Mouse (Mus musculus) left cerebral cortex, adult 8-10 months (tissue): ENCODE measurements around the gene Thbs4. TPM values are rescaled to one million over a fixed set of nuclear protein-coding genes. Genes with fewer than 3 reads are reported as not detected.
A peak's percentile ranks its signal among the peaks of the same experiment; 100 is the strongest.

ENCODE experiments used
- DNase-seq, 2 experiments: peaks; one replicate each; pipeline ENCODE4 v3.0.0; 2022; ENCODE audit warnings: low spot score in 2 of 2
- total RNA-seq, 4 experiments: library from RNA; stranded (reverse); gene quantifications; 2 replicates each; pipeline ENCODE4 v1.2.4; 2022

The Thbs4 gene
- total RNA-seq, 4 experiments from 2014 or later: 11.1 to 16.7 (median 13.9) TPM

DNA sequence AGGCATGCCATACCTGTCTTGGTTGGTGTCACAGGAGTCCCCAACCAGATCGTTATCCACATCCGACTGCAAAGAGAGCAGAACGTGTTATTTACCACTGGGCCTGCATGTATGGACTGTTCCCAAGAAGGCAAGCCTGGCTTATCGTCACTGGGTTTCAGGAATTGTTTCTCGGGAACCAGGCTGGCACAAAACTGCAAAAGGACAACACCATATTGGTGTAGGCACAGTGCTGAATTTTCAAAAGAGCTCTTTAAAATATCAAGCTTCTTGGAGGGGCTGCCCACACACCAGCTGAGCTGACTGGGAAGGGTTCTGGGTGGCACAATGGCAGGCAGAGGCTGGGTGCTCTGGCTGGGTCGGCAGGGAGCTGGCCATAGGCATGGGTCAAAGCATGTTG, 34.1 kb downstream of the Thbs4 start:
- DNase-seq: peak in 1 of 2 experiments; percentile 70

DNA sequence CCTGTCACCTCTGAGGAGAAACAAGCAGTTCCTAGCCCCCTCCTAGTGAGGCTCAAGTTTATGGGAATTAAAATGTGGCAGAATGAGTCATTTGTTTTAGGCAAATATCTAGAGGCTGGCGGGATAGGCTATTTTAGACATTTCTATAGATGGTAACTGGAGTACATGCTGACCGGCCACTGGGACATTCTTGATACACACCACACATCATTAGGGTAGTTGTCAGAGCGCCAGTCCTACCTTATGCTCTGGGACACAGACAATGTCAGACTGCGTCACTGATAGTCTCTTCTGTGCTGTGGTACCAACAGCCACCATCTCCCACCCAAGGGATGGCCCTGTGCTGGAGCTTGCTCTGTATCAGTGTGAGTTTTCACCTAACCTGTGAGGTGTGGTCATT, 35.5 kb downstream of the Thbs4 start:
- no peak for DNase-seq

DNA sequence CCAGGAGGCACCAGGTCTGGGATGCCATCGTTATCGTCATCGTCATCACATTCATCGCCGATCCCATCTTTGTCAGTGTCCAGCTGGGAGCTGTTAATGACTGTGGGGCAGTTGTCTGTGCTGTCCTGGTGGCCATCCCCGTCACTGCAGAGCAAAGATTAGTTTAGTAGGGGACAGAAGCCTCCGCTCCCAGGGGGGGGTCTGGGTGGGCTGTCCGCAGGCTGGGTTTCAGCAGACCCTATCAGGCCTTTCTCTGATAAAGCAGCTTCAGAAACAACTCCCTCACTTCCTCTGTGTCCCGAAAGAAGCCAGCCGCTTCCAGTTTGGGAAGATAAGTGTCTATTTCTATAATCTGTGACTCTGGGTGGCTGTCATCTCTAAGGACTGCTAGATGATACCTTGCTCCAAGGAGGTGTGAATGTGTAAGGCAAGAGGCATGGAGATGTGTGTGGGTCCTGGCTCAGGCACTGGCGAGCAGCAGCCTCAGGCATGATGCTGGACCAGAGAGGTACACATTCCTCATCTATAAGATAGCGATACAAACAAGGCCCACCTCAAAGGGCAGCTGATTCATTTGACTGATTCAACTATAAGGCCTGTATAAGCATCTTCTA, 36.5 kb downstream of the Thbs4 start:
- no peak for DNase-seq

DNA sequence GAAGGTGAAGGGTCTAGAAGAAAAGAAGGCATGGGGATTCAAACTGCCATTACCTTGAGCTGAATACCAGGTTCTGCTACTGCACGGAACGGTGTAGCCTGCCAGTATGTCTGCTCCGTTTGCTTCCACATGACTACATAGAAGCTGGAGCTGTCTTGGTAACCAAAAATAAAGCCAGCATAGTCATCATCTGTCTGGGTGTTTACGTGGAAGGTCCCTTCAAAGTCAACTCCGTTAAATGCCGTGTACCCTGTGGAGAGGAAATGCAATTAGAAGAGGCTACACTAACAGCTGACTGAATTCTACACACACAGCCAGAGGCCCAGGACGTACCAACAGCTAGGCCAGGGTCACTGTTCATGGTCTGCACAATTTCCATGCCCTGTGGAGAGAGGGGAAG, 39.6 kb downstream of the Thbs4 start:
- DNase-seq: no peak

DNA sequence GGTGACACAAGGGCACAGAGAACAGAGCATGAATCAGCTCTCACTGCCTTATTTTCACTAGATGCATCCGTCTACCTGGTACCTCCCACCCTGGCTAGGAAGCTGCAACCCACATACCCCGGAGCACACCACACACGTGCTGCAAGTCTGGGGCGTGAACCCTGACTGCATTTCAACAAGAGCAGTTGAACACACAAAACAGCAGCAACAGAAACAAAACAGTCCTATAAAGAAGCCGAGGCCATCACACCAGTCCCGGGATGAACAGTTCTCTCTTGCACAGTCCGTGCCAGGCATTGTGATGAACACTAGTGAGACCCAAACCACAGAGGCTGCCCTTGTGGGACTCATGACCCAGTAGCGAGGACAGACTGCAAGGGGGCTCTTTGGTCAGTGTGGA, 40.9 kb downstream of the Thbs4 start:
- no peak for DNase-seq

DNA sequence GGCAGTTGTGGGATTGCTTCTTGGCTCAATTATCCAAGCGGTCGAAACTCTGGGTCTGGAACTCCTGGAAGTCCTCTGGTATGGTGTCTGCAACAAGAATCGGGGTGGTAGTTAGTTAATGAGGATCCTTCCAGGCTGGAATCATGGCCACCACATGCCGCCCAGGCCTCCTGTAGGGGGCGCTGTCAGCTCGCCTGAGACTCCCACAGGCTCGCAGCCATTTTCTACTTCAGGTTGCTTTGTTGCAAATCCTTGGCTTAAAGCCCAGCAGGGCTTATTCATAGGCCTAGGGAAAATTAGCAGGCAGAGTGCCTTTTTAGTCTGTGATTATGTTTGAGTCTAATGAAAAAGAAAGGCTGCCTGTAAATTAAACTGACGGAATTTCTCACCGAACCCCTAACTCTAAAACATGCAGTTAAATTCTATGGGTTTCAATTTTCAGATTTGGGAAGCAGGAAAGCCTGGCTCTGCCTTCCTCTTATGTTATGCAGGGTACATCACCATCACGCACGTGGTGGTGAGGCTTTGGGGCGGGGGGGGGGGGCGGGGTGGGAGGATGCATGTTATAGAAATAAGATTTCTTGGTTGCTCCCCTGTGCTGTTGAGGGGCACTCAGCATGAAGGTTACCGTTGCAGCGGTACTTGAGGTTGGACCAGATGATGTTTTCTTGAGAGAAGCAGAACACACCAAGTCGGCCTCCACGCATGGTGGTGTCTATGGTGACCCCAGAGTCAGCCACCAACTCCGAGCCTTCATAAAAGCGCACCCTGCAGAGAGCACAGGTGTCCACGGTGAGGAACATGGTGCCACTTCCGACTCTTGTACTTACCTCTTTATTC, 42.7 kb downstream of the Thbs4 start:
- peak; percentile 85 to 92 for DNase-seq

DNA sequence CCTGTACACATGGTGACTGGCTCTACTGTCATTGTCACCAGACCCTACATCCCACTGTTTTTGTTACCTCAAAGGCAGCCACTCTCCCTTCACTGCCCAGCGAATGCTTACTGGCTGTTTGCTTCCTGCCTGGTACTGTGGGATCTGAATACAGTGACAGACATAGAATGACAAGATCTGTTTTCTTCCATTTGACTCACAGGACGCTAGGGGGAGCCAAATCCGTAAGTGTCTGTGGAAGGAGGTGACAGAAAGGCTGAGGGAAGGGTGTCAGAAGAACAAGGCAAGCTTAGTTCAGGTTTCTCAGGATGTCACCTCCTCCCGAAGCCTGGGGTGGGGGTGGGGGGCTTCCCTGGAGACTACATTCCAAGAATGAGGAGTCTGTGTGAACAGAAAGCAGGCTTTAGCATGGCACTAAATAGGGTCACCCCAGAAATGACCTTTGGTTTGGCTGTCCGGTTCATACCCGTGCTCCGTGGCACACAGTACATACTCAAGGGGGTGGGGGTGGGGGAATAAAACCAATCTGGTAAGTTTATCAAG, 43.6 kb downstream of the Thbs4 start:
- DNase-seq: peak in 1 of 2 experiments; percentile 51

DNA sequence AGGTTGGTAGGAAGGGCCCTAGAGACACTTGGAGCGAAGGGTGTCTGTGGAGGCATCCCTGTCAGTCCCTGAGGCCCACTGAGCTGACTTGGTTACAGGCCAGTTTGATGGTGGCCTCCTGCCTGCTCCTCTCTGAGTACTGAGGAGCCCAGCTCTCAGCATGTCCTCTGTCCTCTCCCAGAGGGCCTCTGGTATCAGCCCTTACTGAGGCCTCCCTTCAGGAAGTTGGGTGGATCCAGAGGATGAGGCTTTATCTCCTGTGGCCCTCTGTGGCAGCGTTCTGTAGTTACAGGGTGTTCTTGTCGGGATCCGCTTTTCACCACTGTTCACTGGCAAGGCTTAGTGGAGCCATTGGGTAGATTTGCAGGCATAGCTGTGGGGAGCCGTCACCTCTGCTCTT, 51.3 kb downstream of the Thbs4 start:
- no peak for DNase-seq

DNA sequence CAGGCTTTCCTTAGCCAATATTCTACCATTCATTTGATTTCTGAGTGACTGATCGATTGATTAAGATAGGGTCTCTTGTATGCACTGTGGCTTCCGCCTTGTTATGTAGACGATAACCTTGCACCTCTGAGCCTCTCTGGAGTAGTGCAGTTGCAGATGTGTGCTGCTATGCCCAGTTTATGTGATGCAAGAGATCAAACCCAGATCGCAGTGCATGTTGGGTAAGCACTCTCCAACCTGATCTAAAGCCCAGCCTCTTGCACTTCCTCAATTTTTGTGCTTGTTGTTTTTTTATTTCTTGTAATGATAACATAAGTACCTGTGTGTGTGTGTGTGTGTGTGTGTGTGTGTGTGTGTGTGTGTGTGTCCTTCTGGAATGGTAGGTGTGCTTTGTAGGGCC, 51.7 kb downstream of the Thbs4 start:
- DNase-seq: no peak

DNA sequence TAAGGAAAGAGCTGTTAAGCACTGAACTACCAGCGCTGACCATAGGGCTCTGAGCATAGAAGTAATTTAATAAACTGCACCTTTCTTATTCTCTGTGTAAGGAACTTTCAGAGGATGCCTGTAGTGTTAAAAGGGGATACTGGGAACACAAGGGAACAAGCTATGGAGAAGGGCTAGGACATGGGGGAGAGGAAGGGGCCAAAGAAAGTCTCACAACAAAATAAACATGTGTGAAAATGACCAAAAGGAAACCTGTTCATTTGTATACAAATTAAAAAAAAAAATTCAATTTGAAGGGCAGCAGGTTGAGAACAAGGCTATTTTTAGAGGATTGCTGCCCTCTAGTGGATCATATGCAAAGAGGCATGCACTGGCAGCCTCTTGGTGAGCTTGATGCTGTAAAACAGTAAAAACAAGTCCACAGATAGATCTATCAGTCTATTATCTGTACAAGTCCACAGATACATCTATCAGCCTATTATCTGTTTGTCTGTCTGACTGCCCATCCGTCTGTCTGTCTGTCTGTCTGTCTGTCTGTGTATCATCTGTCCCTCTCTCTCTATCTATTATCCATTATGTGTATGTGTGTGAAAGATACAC, 53.8 kb downstream of the Thbs4 start:
- no peak for DNase-seq

DNA sequence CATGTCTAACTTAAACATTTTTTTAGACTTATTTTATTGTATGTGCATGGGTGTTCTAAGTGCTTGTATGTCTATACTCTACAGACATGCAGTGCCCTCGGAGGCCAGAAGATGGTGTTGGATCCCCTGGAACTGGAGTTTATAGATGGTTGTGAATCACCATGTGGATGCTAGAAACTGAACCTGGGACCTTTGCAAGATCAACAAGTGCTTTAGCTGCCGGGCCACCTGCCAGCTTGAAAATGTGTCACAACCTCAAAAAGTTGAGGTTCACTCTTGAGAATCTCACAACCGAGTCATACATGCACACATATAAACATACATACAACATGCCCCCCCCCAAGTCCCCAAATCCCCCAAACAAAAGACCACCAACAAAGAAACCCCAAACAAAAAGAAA, 54.8 kb downstream of the Thbs4 start:
- no peak for DNase-seq

DNA sequence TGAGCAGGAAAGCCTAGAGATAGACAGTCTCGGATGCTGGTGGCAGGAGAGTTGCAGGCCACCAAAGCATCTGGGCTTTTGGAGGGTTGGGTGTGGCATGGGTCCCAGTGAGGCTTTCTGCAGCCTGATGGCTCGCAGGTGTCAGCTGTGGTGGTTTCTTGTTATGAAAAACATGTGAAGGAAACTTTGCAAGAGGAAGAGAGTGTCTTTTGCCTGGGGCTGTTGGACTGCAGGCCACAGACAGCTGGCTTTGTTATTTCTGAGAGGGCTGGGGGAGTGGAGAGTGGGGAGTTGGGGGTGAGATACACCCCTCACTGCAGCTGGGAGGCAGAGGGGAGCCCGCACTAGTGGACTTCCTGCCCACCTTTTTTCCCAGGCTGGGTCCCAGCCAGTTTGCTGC, 55.8 kb downstream of the Thbs4 start:
- no peak for DNase-seq

DNA sequence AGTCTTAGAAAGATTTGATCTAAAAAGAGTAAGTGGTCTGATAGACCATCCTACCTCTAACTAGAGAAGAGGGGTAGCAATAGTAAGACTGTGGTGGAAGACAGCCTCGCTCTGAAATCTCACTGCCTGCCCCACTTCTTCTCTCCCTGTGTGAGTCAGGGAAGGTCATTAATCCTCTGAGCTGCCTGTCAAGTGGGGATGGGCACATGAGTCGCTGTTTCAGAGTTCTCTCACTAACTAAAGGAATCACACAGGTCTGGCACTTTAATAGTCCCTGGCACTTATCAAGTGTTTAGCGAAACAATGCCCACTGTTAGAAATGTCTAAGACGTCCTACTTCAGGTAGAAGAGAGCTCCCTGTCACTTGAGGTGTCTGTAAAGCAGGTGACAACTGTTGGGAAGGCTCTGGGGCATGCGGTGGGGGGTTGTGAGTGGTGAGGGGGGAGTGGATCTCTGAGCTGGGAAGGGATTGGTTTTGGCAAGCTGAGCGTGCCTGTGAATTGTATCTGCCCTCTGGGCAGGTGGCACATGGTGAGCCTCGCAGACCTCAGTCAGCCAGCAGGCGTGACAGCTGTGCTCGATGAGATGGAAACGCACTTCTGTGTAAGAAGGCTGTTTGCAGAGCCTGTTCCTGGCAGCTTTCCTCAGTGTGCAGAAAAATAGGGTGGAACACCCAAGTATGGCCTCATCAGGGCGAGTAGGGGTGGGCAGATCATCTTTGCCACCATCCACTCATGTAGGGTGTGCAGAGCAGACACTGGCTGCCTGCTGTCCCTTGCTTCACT, 57.9 kb downstream of the Thbs4 start:
- DNase-seq: peak in 1 of 2 experiments; percentile 56

DNA sequence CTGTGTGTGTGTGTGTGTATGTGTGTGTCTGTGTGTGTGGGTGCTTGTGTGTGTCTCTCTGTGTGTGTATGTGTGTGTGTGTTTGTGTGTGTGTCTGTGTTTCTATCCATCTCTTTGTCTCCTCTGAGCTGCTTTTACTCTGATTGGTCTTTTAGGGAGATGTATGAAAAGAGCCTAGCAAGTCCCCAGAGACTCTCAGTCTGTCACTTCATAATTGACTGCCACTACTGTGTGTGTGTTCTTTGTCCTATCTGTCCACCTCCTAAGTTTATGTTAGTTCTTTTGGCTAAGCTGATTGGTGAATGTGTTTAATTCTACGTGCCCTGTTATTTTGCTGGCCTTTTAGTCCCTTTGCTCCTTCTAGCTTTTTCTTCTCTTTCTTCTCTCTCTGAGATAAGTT, 58.9 kb downstream of the Thbs4 start:
- DNase-seq: no peak

DNA sequence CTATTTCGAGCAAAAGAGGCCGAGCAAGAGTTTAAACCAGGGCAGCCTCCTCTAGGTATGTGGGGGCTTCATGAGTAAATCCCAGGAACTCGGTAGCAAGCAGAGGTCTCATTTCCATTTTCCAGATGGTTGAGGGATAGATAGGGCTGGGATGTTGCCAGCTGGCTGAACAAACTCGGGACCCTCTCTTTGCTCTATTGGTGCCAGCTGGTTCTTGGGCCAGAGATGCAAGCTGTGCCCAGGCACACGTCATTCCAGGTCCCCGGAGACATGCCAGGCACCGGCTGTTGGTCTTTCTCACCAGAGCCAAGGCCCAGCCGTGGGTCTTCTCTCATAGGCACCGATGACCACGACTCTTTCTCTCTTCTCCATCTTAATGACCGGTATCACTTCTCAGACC, 60.9 kb downstream of the Thbs4 start:
- DNase-seq: no peak

DNA sequence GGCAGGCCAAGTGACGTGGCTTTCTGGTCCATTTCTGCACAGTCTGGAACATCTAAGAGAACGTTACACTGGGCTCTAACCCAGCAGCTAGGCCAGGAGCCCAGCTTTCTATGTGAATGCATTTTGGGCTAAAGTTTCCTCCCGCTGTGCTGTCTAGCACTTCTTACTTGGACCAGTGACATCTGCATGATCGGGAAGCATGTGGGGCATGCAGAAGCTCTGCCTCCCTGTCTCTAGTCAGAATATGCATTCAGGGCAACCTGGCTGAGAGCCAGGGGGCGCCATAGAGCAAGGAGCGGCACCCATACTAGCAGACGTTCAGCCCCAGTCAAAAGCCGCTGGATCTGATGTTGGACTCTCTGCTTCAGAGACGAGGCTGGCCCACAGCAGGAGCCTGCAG, 61.4 kb downstream of the Thbs4 start:
- DNase-seq: peak in 1 of 2 experiments; percentile 42

DNA sequence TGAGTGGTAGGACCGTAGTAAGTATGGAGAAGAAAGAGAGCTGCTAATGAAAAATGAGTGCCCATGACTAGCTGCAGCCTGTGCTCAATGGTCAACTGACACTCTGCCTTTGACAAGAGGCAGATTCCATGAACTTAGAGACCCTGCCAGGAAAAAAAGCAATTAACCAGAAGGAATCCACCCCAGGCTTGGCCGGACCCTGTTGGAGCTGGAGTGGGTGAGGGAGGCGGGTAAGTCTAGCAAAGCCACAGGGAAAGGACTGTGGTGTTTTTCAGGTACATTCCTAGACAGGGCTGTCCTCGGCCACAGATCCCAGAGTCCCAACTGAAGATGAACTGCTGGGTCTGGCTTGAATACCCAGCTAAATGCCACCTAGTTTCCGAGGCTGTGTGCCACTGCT, 61.8 kb downstream of the Thbs4 start:
- no peak for DNase-seq

DNA sequence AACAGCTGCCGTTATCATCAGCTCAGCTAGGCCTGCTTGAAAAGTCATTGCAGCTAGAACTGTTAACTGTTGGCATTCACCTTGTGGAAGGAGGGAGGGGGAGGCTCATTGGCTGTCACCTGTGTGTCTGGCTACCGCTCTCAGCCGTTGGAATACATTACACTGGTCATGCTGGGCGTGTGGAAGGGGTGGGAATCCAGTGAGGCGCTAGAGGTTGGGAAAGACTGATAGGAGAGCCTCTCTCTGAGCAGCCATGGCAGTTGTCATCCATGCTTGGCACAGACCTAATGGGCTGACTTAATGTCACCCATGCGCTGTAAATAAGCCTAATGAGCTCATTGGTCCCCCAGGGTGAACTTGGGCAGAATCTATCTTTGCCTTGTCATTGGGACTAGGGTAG, 62.8 kb downstream of the Thbs4 start:
- no peak for DNase-seq

DNA sequence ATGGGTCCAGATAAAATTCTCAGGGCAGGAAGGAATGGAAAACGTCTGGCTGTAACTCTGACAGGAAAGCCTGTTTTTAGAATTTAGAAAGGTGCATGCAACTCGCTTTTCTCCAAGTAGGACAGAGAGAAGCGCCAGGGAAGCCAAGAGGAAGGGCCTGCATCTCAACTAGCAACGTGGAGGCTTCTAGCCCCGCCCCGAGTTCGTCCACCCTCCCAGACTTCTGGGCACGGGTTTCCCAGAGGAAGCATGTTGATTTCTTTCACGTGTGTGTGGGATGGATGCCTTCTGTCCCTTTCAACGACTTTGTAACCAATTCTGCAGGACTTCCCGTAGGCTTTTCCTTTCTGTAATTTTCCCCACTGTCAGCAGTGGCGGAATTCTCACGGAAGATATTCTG, 64.8 kb downstream of the Thbs4 start:
- DNase-seq: no peak

DNA sequence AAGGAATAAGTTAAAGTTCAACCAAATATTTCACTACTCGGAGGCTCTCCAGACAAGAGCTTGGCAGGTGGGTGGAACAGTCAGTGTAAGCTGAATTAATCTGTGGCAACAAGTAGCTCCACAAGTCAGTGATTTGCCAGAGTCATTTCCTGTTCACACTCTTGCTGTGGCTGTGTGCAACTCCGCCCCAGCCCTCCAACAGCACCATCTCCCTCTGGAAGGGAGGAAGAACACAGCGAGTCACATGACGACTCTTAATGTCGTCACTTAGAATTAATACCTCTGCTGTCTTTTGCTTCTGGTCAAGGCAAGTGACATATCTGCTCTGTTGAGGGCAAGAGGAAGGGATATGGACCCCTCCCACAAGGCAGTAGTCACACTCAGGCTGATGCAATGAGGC, 72.2 kb downstream of the Thbs4 start:
- DNase-seq: no peak

DNA sequence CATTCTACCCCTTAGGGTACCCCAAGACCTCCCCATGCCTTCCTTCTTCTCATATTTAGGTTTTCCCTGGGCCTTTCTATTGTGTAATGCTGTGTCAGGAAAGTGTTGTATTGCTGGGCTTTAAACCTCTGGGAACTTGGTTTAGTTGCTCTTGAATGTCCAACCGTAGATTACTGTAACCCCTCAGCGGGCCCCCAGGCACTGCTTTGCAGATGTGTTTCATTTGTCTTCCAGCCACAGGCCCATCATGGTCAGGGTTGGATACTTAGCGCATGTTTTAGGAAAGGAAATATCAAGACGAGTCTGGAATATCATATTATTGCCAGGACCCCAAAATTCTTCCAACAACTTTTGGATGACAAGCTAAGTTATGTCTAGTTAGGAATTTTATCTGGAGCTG, 73.6 kb downstream of the Thbs4 start:
- DNase-seq: no peak
